Mouse (Mus musculus) midbrain, embryonic 16.5 days (tissue): ENCODE measurements around the gene Pnldc1. TPM values are rescaled to one million over a fixed set of nuclear protein-coding genes. Genes with fewer than 3 reads are reported as not detected.
"Not testable (repeated sequence)": the region's sequence is repeated elsewhere in the genome, so short reads cannot be mapped to it uniquely, and the experiment has no call there.

ENCODE experiments used
- ATAC-seq: fragments of 200-750 bp; cut with Nextera tagmentation; 2 replicates; pipeline ENCODE4 v1.8.0; 2017; ENCODE audit warnings: moderate TSS enrichment
- H3K27ac ChIP-seq: fragments of 300-500 bp; sonication (generic); 2 replicates; pipeline ENCODE4 v1.5.1; 2014; ENCODE audit warnings: mild to moderate bottlenecking, low read length, mixed read lengths
- H3K27me3 ChIP-seq: fragments of 300-500 bp; sonication (generic); 2 replicates; pipeline ENCODE4 v1.6.1; 2014; ENCODE audit warnings: low read depth, low read length, mixed read lengths; ENCODE audit not compliant: control insufficient read depth, insufficient read depth
- H3K36me3 ChIP-seq: fragments of 300-500 bp; sonication (generic); 2 replicates; pipeline ENCODE4 v1.6.1; 2014; ENCODE audit warnings: mild to moderate bottlenecking, low read length, moderate library complexity, mixed read lengths; ENCODE audit not compliant: control insufficient read depth, insufficient read depth
- H3K4me1 ChIP-seq: fragments of 300-500 bp; sonication (generic); 2 replicates; pipeline ENCODE4 v1.6.1; 2014; ENCODE audit warnings: mild to moderate bottlenecking, low read length, mixed read lengths; ENCODE audit not compliant: control insufficient read depth, insufficient read depth
- H3K4me2 ChIP-seq: fragments of 300-500 bp; sonication (generic); 2 replicates; pipeline ENCODE4 v1.6.1; 2014; ENCODE audit warnings: mild to moderate bottlenecking, low read length, mixed read lengths
- H3K4me3 ChIP-seq: fragments of 300-500 bp; sonication (generic); 2 replicates; pipeline ENCODE4 v1.5.1; 2014; ENCODE audit warnings: low read depth, mild to moderate bottlenecking, low read length, moderate library complexity, mixed read lengths
- H3K9ac ChIP-seq: fragments of 300-500 bp; sonication (generic); 2 replicates; pipeline ENCODE4 v1.6.1; 2014; ENCODE audit warnings: low read depth, low read length, mixed read lengths
- H3K9me3 ChIP-seq: fragments of 300-500 bp; sonication (generic); replicated peaks from 2 replicates; pipeline ENCODE4 v1.6.1; 2014; ENCODE audit warnings: mild to moderate bottlenecking, low read length, mixed read lengths; ENCODE audit not compliant: control insufficient read depth, poor library complexity, severe bottlenecking
- WGBS: fragments of 180-500 bp; shearing (Covaris S2); extraction: QIAGEN DNeasy Blood & Tissue Kit; methylation state at CpG from one replicate; pipeline ENCODE4 v1.1.7; 2014; 5-methylcytosine and 5-hydroxymethylcytosine counted together
- polyA plus RNA-seq: library from polyadenylated mRNA; unstranded; fragments of >200 nt; fragmentation: Nextera tagmentation; extraction: Ambion mirVana; gene quantifications from 2 replicates; pipeline ENCODE4 v1.2.1, GENCODE M21; 2015

The Pnldc1 gene
- polyA plus RNA-seq, result 0.75 and 1.7 TPM in 2 replicates

DNA sequence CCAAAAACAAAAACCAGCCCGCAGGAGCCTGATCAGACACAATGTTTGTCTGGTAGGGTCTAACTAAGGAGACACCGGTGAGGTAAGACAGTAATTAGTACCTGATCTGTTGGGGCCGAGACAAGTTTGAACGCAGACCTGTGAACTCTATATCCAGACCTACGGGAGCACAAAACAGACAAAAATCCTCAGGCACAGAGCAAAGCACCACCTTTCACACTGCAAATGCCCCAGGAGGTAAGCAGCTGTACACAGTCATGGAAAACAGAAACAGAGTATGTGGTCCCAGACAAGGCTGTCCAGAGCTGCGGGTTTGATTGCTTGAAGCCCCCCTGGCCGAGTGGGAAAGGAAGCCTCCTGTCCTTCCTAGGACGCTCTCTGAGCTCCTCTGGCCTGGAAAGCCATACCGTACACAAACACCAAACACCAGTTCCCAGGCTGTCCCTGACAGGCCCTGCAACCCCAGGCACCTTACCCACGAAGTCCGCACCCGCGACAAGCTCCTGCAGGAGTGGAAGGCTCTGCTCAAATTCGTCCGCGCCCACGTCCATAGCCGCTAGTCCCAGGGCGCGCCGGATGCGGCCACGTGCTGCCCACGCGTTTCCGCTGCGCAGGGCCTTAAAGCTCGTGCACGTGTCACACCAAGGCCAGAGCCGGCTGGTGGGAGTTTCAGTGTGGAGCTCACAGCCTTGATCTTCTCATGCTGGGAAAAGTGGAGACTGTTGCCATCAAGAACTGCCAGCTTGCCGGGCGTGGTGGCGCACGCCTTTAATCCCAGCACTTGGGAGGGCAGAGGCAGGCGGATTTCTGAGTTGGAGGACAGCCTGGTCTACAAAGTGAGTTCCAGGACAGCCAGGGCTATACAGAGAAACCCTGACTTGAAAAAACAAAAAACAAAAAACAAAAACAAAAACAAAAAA lies at the start of gene Pnldc1:
Gene Pnldc1, minus strand, starts transcription at position 870 of the 920 bp plus-strand sequence.
- WGBS, result 85% methylated on average over 35 of the region's 35 CpGs
- Histone ChIP-seq H3K36me3 (peaks cover 19% of the 10 kb centered on the region), H3K27me3 (no peaks in the 10 kb centered on the region)

GRCm38 (mm10) chr17:12959377-12959776 lies 49.3 kb upstream of the Pnldc1 start:
- not testable (repeated sequence) for H3K9ac ChIP-seq, H3K27me3 ChIP-seq, H3K9me3 ChIP-seq, H3K27ac ChIP-seq, ATAC-seq, H3K36me3 ChIP-seq
- peak overlapping the region; percentile 27 for H3K4me3 ChIP-seq
- 11% methylated on average over 1 of the region's 2 CpGs for WGBS
- H3K4me1 ChIP-seq, result peaks cover 17% of the 10 kb centered on the region
- H3K4me2 ChIP-seq, result peak overlapping the region; percentile 55

More for the DNA sequence above, at the start of gene Pnldc1:
- H3K9ac ChIP-seq, result no peak within 1 kb of the TSS
- no peak for ATAC-seq
- no peak within 1 kb of the TSS for H3K4me3 ChIP-seq
- H3K4me2 ChIP-seq, result no peak within 1 kb of the TSS
- no peaks in the 10 kb centered on the region; the same call in 1 of the 2 replicates for H3K4me1 ChIP-seq
- no peak within 1 kb of the TSS for H3K27ac ChIP-seq
- no peaks in the 10 kb centered on the region for H3K9me3 ChIP-seq

DNA sequence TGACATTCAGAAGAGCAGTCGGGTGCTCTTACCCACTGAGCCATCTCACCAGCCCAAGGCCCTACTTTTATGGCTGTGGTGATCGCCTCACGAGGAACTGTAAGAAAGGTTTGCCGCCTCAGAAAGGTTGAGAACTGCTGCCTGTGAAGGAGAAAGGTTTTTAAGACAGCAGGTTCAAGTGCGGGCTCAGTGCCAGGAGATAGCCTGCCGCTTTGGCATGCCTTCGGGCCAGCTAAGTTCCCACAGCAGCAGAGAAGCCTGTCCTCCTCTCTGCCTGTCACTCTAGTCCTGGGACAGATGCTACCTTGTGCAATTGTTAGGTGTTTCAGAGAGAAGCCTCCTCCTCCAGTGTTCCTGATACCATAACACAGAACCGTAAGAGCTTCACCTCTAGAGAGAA lies 46.6 kb upstream of the Pnldc1 start:
- Histone ChIP-seq H3K36me3 (peaks cover 12% of the 10 kb centered on the region; the same call in 1 of the 2 replicates), H3K4me3 (no peak overlapping the region), H3K27ac (no peak overlapping the region), H3K9ac (no peak overlapping the region), H3K9me3 (no peaks in the 10 kb centered on the region), H3K4me1 (peaks cover 17% of the 10 kb centered on the region), H3K27me3 (no peaks in the 10 kb centered on the region), H3K4me2 (no peak overlapping the region)
- WGBS, result 96% methylated on average over 8 of the region's 8 CpGs
- ATAC-seq, result no peak

- Histone ChIP-seq H3K4me2 (no peak overlapping the region), H3K27ac (no peak overlapping the region), H3K4me1 (no peaks in the 10 kb centered on the region), H3K27me3 (no peaks in the 10 kb centered on the region), H3K9me3 (no peaks in the 10 kb centered on the region), H3K9ac (no peak overlapping the region), H3K4me3 (no peak overlapping the region), H3K36me3 (peaks cover 31% of the 10 kb centered on the region)
- ATAC-seq, result no peak
- 97% methylated on average over 5 of the region's 5 CpGs for WGBS
These were observed 39.6 kb upstream of the Pnldc1 start for GRCm38 (mm10) chr17:12949669-12950068.

- no peak overlapping the region for H3K4me3 ChIP-seq
- peaks cover 22% of the 10 kb centered on the region; the same call in 1 of the 2 replicates for H3K36me3 ChIP-seq
- ATAC-seq, result no peak
- H3K9me3 ChIP-seq, result no peaks in the 10 kb centered on the region
- H3K27me3 ChIP-seq, result no peaks in the 10 kb centered on the region
- no peak overlapping the region for H3K4me2 ChIP-seq
- H3K4me1 ChIP-seq, result no peaks in the 10 kb centered on the region
- H3K27ac ChIP-seq, result no peak overlapping the region
- no peak overlapping the region for H3K9ac ChIP-seq
- 95% methylated on average over 6 of the region's 6 CpGs for WGBS
These were observed 32.6 kb upstream of the Pnldc1 start for GRCm38 (mm10) chr17:12942459-12943162.

DNA sequence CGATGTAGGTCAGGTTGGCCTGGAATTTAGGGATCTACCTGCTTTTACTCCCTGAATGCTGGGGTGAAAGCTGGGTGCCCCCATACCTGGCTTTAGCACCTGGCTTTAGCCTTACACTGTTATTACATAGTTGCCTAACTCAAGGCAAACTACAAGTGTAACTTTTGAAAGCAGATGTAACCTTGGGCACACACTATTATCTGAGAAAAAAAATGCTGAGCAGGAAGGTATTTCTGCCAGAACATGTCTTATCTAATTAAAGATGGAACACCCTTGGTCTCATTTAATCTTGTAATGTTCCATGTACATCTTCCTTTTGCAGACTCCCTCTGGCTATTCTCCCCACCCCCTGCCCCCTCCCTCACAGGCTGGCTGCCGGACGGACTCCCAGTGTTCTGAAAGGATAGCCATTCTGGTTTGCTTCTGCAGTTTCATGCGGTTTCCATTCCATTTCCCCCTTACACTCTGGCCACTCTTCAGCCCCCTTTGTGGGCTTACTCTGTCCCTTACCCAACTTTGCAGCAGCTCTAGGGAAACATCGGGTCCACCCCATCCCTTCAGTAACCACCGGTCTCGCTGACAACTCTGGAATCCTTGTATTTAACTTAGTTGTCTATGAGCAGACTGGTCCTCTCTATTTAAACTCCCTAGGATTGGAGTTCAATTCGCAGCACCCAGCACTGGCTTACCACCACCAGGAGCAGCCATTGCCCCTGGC lies 31.7 kb upstream of the Pnldc1 start:
- no peaks in the 10 kb centered on the region for H3K9me3 ChIP-seq
- ATAC-seq, result no peak
- WGBS, result 81% methylated on average over 8 of the region's 8 CpGs
- no peak overlapping the region for H3K9ac ChIP-seq
- H3K4me2 ChIP-seq, result no peak overlapping the region
- no peaks in the 10 kb centered on the region for H3K4me1 ChIP-seq
- no peaks in the 10 kb centered on the region for H3K27me3 ChIP-seq
- H3K4me3 ChIP-seq, result no peak overlapping the region
- H3K27ac ChIP-seq, result no peak overlapping the region
- H3K36me3 ChIP-seq, result peaks cover 22% of the 10 kb centered on the region; the same call in 1 of the 2 replicates

GRCm38 (mm10) chr17:12940151-12940805 lies 30.2 kb upstream of the Pnldc1 start, which contains the start of gene Acat3:
TSS of gene Acat3 (minus strand) at chr17:12940600.
- H3K27me3 ChIP-seq, result no peaks in the 10 kb centered on the region
- H3K4me3 ChIP-seq, result no peak within 1 kb of the TSS
- H3K4me1 ChIP-seq, result no peaks in the 10 kb centered on the region
- peak within 1 kb of the TSS; percentile 49 for H3K4me2 ChIP-seq
- 0 out of 2 replicates have a peak, but pooled peaks have one; percentile 37 for ATAC-seq
- H3K27ac ChIP-seq, result no peak within 1 kb of the TSS
- H3K36me3 ChIP-seq, result peaks cover 17% of the 10 kb centered on the region; the same call in 1 of the 2 replicates
- H3K9me3 ChIP-seq, result no peaks in the 10 kb centered on the region
- H3K9ac ChIP-seq, result no peak within 1 kb of the TSS
- 15% methylated on average over 27 of the region's 27 CpGs for WGBS

GRCm38 (mm10) chr17:12939377-12940148 lies 29.5 kb upstream of the Pnldc1 start:
- not testable (repeated sequence) for H3K4me3 ChIP-seq, H3K27ac ChIP-seq
- WGBS, result 32% methylated on average over 2 of the region's 12 CpGs

More at GRCm38 (mm10) chr17:12939377-12940148, 29.5 kb upstream of the Pnldc1 start:
- H3K9me3 ChIP-seq, H3K27me3 ChIP-seq, H3K9ac ChIP-seq, H3K4me1 ChIP-seq: not testable (repeated sequence)
- Histone ChIP-seq H3K4me2 (peak overlapping the region; percentile 49), H3K36me3 (peaks cover 13% of the 10 kb centered on the region; the same call in 1 of the 2 replicates)
- peak; percentile 60; the same call in 1 of the 2 replicates for ATAC-seq
